Mouse (Mus musculus) kidney, adult 2 months (tissue): Measurements from ENCODE around the gene Prkaa2.

Experiments used
- CTCF ChIP-seq: fragments of 200-500 bp; conservative IDR thresholded peaks from 2 replicates; pipeline ENCODE4 v1.5.1; 2011; ENCODE audit warnings: low read depth, mild to moderate bottlenecking, control low read depth, low read length, moderate library complexity, mixed read lengths; ENCODE audit not compliant: insufficient read depth, insufficient read length
- POLR2A ChIP-seq: fragments of 200-500 bp; IDR thresholded peaks from one replicate; pipeline ENCODE4 v1.6.1; 2011; ENCODE audit warnings: low read depth, low read length, control low read depth

DNA sequence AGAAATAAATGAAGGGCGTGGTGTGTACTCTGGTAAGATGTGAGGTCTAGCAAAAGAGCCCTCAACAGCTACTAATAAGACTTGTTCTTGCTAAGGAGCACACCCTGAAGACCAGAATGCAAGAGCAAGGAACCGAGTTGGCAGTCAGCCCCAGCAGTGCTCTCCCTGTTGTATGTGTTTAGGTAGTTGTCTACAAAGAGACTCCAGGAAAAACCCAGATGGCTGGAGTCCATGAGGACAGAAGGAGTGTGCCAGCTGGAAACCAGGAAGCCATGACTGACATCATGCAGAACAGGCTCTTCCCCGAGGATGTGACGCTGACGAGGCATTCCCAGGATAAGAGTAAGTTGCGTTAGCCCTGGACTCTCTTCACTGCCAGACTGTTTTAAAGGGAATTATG is 119.7 kb downstream of the Prkaa2 start:
- TF ChIP-seq CTCF (no peak), POLR2A (no peak)
